Mouse (Mus musculus) common myeloid progenitor, adult 5-6 weeks (primary cell): ENCODE measurements around the gene Slc12a7. TPM values are rescaled to one million over a fixed set of nuclear protein-coding genes. Genes with fewer than 3 reads are reported as not detected.

Experiments used
- ATAC-seq: replicated peaks from 2 replicates; pipeline ENCODE4 v1.8.0; 2016; ENCODE audit warnings: low read depth, mild to moderate bottlenecking, moderate TSS enrichment, inconsistent platforms; ENCODE audit not compliant: poor library complexity, severe bottlenecking
- total RNA-seq: library from RNA; stranded (forward); fragments of 200-1000, 187-1606 nt; gene quantifications from 2 replicates; pipeline ENCODE4 v1.2.3, GENCODE M21; 2017

Slc12a7 gene
- total RNA-seq, 1 experiment from 2014 or later = 17.2 TPM

DNA sequence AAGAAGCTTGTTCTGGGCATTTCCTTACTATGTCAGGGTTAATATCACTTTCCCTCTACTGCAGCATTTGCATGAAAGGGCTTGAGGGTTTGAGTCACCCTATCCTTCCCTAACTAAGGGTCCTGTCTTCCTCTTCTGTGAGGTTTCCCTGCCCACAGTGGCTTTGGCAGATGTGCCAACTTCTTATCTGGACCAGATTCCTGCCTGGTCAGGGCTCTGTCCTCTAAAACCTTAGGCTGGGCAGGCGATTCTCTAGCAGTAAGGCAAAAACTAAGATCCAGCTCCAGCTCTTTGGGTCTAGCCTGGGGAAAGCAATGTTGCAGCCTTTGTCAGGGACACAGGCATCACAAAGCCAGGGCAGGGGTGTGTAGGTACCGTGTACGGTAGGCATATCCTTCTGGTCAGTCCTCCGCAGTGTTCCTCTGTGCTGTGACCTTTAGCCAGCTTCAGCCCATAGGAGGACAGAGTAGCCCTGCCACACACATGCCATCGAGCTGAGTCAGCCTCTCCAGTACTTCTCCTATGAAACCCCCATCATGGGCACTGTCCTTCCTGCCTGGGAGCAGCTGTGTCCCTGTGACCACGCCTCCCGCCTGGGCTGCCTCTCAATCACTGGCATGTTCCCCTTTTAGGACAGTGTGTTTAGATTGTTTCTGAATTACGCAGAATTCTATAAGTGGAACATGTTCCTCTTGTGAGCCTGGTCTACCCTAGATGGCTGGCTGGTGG is 70.7 kb downstream of the Slc12a7 start:
- ATAC-seq = peak; percentile 97

DNA sequence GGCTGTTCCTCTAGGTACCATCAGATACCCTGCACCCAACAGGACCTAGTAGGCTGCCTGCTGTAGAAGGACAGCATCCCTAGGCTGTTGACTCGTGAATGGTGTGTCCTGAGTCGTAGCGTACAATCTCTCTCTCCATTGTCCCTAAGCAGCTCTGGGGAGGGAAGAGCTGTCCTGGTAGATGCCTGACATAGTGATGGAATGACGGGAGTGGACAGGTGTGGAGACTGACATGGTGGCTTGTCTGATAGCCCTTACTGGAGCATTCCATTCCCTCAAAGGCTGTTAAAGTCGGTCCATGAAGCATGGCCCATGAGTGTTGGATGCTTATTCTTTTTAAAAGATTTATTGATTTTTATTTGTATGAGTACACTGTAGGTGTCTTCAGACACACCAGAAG is 72.0 kb downstream of the Slc12a7 start:
- no peak for ATAC-seq

GRCm38 (mm10) chr13:73812936-73813335 is 80.0 kb downstream of the Slc12a7 start:
- ATAC-seq = no peak

DNA sequence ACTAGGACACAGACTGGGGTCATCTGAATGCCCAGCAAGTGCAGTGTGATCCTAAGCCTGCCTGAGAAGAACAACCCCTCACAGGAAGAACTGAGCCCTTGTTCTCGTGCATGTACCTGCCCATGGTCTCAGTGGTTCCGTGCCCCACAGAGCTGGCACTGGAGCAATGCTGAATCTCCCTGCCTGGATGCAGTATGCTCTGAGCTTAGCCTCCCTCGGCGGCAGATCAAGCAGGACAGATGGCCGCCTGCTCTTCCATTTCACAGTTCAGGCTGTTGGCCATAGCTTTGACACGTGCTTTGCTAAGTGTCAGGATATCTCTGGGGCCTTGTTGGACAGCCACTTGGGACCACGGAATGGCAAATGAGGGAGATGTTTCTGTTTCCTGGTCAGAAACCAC is 81.3 kb downstream of the Slc12a7 start:
- ATAC-seq = no peak

DNA sequence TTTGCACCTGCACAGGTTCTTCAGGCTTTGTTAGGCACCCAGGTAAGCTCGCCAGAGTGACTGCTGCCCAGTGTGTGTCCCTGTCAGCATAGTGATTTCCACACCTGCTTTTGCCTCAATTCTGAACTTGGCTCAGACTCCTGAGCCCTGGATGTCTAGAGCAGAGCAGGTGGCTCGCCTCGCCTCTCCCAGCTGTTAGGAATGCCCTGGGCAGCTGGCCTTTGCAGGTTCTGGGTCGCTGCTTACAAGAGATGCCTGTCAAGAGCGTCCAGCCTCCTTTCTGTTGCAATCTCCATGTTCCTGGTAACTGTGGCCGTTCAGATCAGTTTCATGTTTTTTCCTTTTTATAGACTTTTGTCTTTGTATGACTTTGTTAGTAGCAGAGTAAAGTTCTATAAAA is 83.4 kb downstream of the Slc12a7 start:
- no peak for ATAC-seq

- no peak for ATAC-seq
These were observed 86.0 kb downstream of the Slc12a7 start for GRCm38 (mm10) chr13:73818921-73819320.

- no peak for ATAC-seq
These were observed 88.4 kb downstream of the Slc12a7 start for GRCm38 (mm10) chr13:73821251-73821650.

- peak; percentile 91 for ATAC-seq
These were observed 89.4 kb downstream of the Slc12a7 start for GRCm38 (mm10) chr13:73822187-73822800.

DNA sequence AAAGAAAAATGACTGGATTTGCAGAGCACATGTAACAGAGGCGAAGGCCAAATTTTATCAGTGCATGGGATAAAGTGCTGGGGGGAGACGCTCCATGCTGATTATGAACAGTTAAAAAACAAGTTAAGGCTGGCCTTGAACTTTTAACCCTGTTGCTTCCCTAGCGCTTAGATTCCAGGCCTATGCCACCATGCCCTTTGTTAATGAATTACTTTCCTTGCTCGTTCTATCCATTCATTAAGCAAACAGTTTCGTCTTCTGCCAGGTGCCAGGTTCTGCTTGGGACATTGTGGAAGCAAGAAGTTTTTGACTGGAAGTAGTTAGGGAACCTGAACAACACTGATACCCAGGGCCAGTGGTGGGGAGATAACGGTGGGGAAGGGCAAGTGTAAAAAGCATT is 90.8 kb downstream of the Slc12a7 start:
- ATAC-seq = no peak

DNA sequence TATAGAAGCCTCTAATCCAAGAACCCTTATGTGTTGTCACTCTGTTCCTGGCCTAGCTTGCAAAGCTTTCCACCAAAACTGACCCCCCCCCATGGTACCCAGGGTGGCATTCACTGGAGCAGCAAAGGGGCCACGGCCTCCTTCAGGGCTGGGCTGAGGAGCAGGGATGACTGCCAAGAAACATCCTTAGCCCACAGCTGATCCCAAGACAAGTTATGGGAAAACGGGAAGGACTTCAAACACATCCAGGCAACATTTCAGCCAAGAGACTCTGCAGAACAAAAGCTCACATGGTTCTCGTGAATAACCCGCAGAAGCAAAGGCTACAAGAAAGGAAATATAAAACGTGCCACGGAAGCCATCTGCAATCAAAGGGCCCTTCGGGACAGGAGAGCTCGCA is 94.3 kb downstream of the Slc12a7 start:
- ATAC-seq = no peak

DNA sequence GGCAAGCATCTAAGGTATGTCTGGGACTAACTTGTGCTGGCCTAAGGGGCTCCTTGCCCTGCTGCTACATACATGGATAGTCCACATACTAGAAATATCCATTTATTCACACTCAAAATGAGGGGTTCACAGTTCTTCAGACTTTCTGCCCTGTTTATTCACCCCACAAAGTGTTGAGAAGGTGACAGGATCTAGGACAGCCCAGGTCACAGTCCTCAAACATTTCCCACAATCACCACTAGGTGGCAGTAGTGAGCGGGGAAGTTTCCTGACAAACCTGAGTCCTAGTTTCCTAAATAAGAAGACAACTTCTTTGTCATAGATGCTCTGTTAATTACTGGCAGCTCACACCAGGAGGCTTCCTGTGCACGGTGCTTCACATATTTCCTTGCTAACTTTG is 98.6 kb downstream of the Slc12a7 start:
- peak; percentile 66 for ATAC-seq

DNA sequence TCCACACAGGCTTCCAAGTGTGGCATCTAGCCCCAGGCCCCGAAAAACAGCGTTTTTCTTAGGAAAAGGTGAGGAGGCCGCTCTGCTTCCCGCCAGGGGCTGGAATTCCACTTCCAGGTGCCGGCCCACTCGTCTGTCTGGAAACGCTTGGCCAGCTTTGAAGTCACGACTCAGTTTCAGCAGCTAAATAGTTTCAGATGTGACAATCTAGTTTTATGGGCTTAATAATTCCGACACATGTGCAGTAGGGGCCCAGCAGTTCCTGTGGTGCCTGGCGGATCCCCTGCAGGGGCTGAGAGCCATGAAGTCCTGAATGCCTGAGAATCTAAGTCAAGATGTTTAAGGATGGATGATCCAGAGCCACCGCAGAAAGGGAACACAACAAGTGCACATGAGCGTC is 100.9 kb downstream of the Slc12a7 start:
- ATAC-seq = no peak

DNA sequence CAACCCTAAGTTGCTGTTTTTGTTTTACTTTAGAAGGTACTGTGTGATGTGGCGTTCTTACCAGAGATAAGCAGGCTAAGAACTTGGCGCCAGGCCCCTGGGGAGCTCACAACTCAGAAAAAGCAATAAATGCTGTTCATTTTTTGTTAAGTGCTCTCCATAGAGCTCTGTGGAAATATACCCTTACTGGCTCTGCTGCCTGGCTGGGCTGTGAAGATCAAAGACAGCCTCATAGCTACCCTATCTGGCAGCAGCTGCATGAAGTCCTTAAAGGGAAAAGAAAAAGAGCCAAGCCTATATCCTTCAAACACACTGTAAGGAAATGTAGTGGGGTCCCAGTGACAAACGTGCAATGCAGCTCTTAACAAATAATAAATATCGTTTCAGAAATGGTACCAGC is 102.9 kb downstream of the Slc12a7 start:
- ATAC-seq = no peak

GRCm38 (mm10) chr13:73836491-73836890 is 103.6 kb downstream of the Slc12a7 start:
- no peak for ATAC-seq

DNA sequence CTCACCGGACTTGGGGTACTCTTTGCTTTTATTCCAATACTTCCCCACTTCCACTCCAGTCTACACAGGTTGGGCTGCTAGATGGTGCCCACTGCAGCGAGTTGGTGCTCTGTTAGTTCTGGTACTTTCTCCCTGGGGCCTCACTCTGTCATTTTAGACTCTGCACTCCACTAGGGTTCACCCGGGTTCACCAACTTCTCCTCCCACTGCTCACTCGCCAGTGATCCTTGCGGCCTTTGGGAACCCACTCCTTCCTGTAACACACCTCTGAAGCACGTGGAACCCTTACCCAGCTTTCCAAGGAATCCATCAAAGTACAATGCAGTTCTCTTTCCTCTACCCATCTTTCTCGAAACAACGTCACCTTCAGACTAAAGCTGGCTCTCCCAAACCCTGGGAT is 104.8 kb downstream of the Slc12a7 start:
- ATAC-seq = no peak

DNA sequence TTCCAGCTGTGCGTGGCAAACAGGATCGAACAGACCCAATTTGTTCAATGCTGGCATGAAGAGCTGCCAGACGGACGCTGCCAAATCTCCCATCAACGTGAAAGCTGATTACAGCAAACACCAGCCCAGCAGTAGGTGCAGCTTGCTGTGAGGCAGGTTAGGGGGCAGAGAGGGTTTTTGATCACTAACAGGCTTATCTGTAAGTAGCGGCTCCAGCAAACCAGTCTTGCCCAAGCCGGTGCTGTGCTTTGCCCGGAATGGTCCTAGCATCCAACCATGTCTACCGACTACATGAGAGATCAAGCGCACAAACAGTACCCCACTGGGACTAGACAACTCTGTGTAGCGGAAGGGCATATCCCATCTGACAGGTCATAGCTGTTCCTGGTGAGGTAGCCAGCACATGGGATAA is 106.2 kb downstream of the Slc12a7 start:
- no peak for ATAC-seq

DNA sequence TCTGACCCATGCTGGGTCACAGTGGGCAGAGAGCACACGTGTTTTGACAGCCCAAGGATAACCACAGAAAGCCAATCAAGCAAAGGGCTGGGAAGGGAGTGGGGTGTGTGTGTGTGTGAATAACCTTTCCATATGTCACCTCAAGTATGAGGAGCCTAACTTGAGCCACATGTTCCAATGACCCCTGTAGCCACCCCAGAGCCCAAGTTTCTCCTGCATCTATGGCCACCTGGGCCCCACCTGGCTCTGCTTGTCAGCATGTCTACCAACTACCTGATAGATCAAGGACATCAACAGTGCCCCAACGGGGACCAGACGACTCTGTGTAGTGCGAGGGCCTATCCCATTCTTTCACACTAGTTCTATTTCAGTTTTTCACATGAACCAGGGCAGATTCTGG is 106.8 kb downstream of the Slc12a7 start:
- no peak for ATAC-seq

DNA sequence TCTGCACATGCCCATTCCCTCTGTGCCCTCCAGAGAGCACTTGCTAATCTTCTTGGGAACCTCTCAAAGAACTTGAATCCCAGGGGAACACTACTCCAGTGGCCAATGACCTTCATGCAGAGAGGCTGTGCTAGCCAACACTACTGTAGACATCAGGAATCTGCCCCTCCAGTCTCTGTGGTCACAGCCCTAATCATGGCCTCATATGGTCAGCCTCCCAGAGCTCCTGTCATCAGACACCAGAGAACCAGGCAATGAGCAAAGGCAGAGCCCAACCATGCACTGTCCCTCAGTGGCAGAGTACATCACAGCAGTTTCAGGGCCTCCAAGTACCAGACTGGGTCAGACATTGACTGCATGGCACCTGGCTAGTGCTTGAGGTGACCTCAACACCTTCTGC is 109.8 kb downstream of the Slc12a7 start:
- ATAC-seq = no peak

- peak; percentile 26; the same call in 1 of the 2 replicates for ATAC-seq
These were observed 113.9 kb downstream of the Slc12a7 start for GRCm38 (mm10) chr13:73846589-73847464.

DNA sequence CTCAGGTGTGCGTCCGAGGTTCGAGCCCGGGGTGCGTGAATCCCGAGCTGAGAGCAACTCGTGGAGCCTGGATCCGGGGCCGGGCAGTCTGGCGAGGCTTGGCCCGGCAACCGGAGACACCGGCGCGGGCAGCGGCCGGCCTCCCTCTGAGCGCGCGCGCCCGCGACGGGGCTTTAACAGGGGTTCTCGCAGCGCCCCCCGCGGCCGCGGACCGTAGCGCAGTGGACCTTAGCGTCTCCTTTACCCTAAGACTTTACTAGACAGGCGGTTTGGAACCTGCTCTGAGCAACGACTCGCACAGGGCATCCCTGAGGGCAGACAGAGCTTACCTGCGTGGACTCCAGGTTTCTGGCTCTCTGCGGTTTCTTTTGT is 114.6 kb downstream of the Slc12a7 start, which contains the start of gene Nkd2:
Gene Nkd2, minus strand, starts transcription at position 167 of the 372 bp plus-strand sequence.
- ATAC-seq = peak; percentile 88
